Mouse (Mus musculus): ENCODE data around the gene Timm9.
A peak's percentile ranks its signal among the peaks of the same experiment; 100 is the strongest.

DNA sequence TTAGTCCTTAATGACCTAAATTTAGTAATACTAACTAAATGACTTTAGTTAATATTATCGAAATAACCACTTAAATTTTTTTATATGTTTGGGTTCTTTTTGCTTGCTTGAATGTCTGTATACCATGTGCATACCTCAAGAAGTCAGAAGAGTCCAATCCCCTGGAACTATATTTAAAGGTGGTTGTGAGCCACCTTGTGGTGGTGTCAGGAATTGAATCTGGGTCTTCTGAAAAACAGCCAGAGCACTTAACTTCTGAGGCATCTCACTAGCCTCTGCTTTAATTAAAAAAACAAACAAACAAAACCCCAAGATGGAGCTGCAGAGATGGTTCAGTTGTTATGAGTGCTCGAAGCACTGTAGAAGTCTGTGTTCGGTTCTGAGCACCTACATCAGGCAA, 11.2 kb upstream of the Timm9 start:
- no peak for TF ChIP-seq POLR2A (IDR thresholded peaks at IDR 0.05; ENCODE audit: low read depth, low read length)
- 0 out of 2 replicates have a peak, but pooled peaks have one; percentile 10 for TF ChIP-seq CTCF (conservative IDR thresholded peaks at IDR 0.05; ENCODE audit: insufficient read depth, insufficient read length, low read depth, low read length)

Data from kidney, adult 2 months (tissue).